Mouse (Mus musculus): Measurements from ENCODE around the gene Zbtb7a. TPM values are rescaled to one million over a fixed set of nuclear protein-coding genes. Genes with fewer than 3 reads are reported as not detected.
A peak's percentile ranks its signal among the peaks of the same experiment; 100 is the strongest.

Gene Zbtb7a
- total and polyA plus RNA-seq, 2 experiments from 2014 or later = 22.3 to 37.3 TPM

- H3K9me3 ChIP-seq (ENCODE audit: low read length) = no peaks in the 10 kb centered on the region
- peaks cover 3% of the 10 kb centered on the region; the same call in 1 of the 2 replicates for H3K36me3 ChIP-seq (ENCODE audit: insufficient read depth, low read length)
- H3K4me2 ChIP-seq (ENCODE audit: low read depth, low read length) = peak overlapping the region; percentile 68
- H3K9ac ChIP-seq (replicated peaks; ENCODE audit: low read length) = peak overlapping the region; percentile 96
- H3K27ac ChIP-seq = peak overlapping the region; percentile 77
- DNase-seq (ENCODE audit: low spot score) (no peak), ATAC-seq (no peak)
- WGBS = 58% methylated on average over 11 of the region's 11 CpGs
- peaks cover 25% of the 10 kb centered on the region for H3K4me1 ChIP-seq (ENCODE audit: insufficient read depth, low read length)
- peaks cover 6% of the 10 kb centered on the region for H3K27me3 ChIP-seq (ENCODE audit: insufficient read depth, low read length)
- peak overlapping the region; percentile 94 for H3K4me3 ChIP-seq (ENCODE audit: low read length)
- TF ChIP-seq CTCF (IDR thresholded peaks at IDR 0.05; ENCODE audit: low read depth) = no peak
These were observed 4.0 kb downstream of the Zbtb7a start for GRCm38 (mm10) chr10:81138821-81139528.

DNA sequence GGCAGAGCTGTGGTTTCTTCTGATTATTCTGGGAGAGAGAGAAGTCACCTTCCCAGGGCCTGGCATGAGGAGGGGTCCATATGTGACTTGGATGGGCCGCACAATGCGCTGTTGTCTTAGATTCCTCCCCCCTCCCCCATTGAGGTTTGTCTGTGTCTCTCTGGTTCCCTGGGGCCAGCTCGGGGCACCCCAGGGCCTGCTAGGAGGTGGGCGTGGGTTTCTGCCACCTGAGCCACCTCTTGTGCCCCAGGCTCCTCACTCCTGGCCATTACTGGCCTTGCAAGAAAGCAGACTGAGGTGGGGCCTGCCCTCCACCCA, 4.5 kb downstream of the Zbtb7a start:
- Histone ChIP-seq H3K27ac (no peak overlapping the region), H3K27me3 (ENCODE audit: insufficient read depth, low read length) (peaks cover under 1% of the 10 kb centered on the region), H3K4me1 (ENCODE audit: insufficient read depth, low read length) (peaks cover 25% of the 10 kb centered on the region), H3K36me3 (ENCODE audit: insufficient read depth, low read length) (peaks cover 8% of the 10 kb centered on the region), H3K4me2 (ENCODE audit: low read depth, low read length) (peak overlapping the region; percentile 68), H3K9ac (replicated peaks; ENCODE audit: low read length) (peak overlapping the region; percentile 96; the same call in 1 of the 2 replicates), H3K4me3 (ENCODE audit: low read length) (0 out of 2 replicates have a peak overlapping the region, but pooled peaks have one; percentile 2), H3K9me3 (ENCODE audit: low read length) (no peaks in the 10 kb centered on the region)
- ATAC-seq = no peak
- no peak for DNase-seq (ENCODE audit: low spot score)
- 72% methylated on average over 4 of the region's 4 CpGs for WGBS
- no peak for TF ChIP-seq CTCF (IDR thresholded peaks at IDR 0.05; ENCODE audit: low read depth)

GRCm38 (mm10) chr10:81140005-81140404, 5.0 kb downstream of the Zbtb7a start:
- Histone ChIP-seq H3K9ac (replicated peaks; ENCODE audit: low read length) (0 out of 2 replicates have a peak overlapping the region, but pooled peaks have one; percentile 96), H3K36me3 (ENCODE audit: insufficient read depth, low read length) (peaks cover 13% of the 10 kb centered on the region), H3K4me3 (ENCODE audit: low read length) (0 out of 2 replicates have a peak overlapping the region, but pooled peaks have one; percentile 2), H3K27ac (no peak overlapping the region), H3K9me3 (ENCODE audit: low read length) (no peaks in the 10 kb centered on the region), H3K4me1 (ENCODE audit: insufficient read depth, low read length) (peaks cover 25% of the 10 kb centered on the region), H3K27me3 (ENCODE audit: insufficient read depth, low read length) (no peaks in the 10 kb centered on the region; the same call in 1 of the 2 replicates), H3K4me2 (ENCODE audit: low read depth, low read length) (peak overlapping the region; percentile 68)
- TF ChIP-seq CTCF (IDR thresholded peaks at IDR 0.05; ENCODE audit: low read depth) = no peak
- 30% methylated on average over 8 of the region's 8 CpGs for WGBS
- ATAC-seq (no peak), DNase-seq (ENCODE audit: low spot score) (no peak)

GRCm38 (mm10) chr10:81140717-81141454, 5.9 kb downstream of the Zbtb7a start:
- H3K27ac ChIP-seq = 0 out of 2 replicates have a peak overlapping the region, but pooled peaks have one; percentile 1
- 50% methylated on average over 10 of the region's 10 CpGs for WGBS
- peak overlapping the region; percentile 11 for H3K4me3 ChIP-seq (ENCODE audit: low read length)
- no peaks in the 10 kb centered on the region for H3K27me3 ChIP-seq (ENCODE audit: insufficient read depth, low read length)
- no peak for ATAC-seq
- no peaks in the 10 kb centered on the region for H3K9me3 ChIP-seq (ENCODE audit: low read length)
- peak overlapping the region; percentile 44; the same call in 1 of the 2 replicates for H3K9ac ChIP-seq (replicated peaks; ENCODE audit: low read length)
- H3K4me1 ChIP-seq (ENCODE audit: insufficient read depth, low read length) = peaks cover 22% of the 10 kb centered on the region
- no peak for TF ChIP-seq CTCF (IDR thresholded peaks at IDR 0.05; ENCODE audit: low read depth)
- H3K4me2 ChIP-seq (ENCODE audit: low read depth, low read length) = peak overlapping the region; percentile 68
- no peak for DNase-seq (ENCODE audit: low spot score)
- peaks cover 19% of the 10 kb centered on the region for H3K36me3 ChIP-seq (ENCODE audit: insufficient read depth, low read length)

GRCm38 (mm10) chr10:81141455-81142210, 6.6 kb downstream of the Zbtb7a start:
- 74% methylated on average over 7 of the region's 7 CpGs for WGBS
- TF ChIP-seq CTCF (IDR thresholded peaks at IDR 0.05; ENCODE audit: low read depth) = no peak
- no peak for ATAC-seq
- Histone ChIP-seq H3K4me1 (ENCODE audit: insufficient read depth, low read length) (peaks cover 22% of the 10 kb centered on the region), H3K27me3 (ENCODE audit: insufficient read depth, low read length) (no peaks in the 10 kb centered on the region), H3K27ac (no peak overlapping the region), H3K36me3 (ENCODE audit: insufficient read depth, low read length) (peaks cover 24% of the 10 kb centered on the region), H3K4me3 (ENCODE audit: low read length) (no peak overlapping the region), H3K9me3 (ENCODE audit: low read length) (no peaks in the 10 kb centered on the region), H3K4me2 (ENCODE audit: low read depth, low read length) (no peak overlapping the region), H3K9ac (replicated peaks; ENCODE audit: low read length) (peak overlapping the region; percentile 44)
- no peak for DNase-seq (ENCODE audit: low spot score)

DNA sequence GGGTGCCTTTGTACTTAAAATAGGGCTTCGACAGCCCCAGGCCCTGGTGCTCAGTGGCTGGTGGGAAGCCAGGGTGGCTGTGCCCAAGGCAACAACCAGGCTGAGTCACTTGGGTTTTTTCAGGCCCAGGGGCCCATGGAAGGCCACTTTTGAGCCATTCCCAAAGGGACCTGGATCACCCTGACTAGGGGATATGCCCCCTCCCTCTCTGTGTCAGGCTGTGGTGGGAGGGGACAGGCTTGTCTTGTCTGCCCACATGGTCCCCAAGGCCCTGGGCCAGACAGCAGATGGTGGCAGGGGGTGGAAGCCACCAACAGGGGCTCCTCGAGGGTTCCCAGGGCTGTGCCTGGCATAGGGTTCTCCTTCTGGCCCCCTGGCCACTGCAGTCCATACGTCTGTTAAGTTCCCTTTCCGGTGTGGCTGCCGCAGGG, 7.5 kb downstream of the Zbtb7a start:
- Histone ChIP-seq H3K9ac (replicated peaks; ENCODE audit: low read length) (no peak overlapping the region), H3K27ac (no peak overlapping the region), H3K4me1 (ENCODE audit: insufficient read depth, low read length) (peaks cover 22% of the 10 kb centered on the region), H3K4me3 (ENCODE audit: low read length) (no peak overlapping the region), H3K9me3 (ENCODE audit: low read length) (no peaks in the 10 kb centered on the region), H3K36me3 (ENCODE audit: insufficient read depth, low read length) (peaks cover 32% of the 10 kb centered on the region), H3K27me3 (ENCODE audit: insufficient read depth, low read length) (no peaks in the 10 kb centered on the region), H3K4me2 (ENCODE audit: low read depth, low read length) (no peak overlapping the region)
- ATAC-seq = no peak
- 30% methylated on average over 5 of the region's 5 CpGs for WGBS
- TF ChIP-seq CTCF (IDR thresholded peaks at IDR 0.05; ENCODE audit: low read depth) = no peak
- DNase-seq (ENCODE audit: low spot score) = no peak
